Mouse (Mus musculus): ENCODE results near the gene Sema4b. TPM values are rescaled to one million over a fixed set of nuclear protein-coding genes. Genes with fewer than 3 reads are reported as not detected.

Sema4b gene
- total and polyA plus RNA-seq, 3 experiments: 10.5 to 11.4 (median 10.5) TPM

DNA sequence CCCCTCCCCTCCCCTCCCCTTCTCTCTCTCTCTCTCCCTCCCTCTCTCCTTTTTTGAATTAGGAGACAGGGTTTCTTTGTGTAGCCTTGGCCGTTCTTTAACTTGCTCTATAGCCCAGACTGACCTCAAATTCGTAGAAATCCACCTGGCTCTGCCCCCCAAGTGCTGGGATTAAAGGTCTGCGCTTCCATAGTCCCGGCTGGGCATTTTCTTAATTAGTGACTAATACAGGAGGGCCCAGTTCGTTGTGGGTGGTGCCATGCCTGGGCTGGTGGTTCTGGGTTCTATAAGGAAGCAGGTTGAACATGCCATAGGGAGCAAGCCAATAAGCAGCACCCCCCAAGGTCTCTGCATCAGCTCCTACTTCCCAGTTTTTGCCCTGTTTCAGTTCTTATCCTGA, 2.7 kb upstream of the Sema4b start:
- Histone ChIP-seq H3K4me3 (no peak overlapping the region), H3K9ac (ENCODE audit: low read depth, low read length) (no peak overlapping the region)

DNA sequence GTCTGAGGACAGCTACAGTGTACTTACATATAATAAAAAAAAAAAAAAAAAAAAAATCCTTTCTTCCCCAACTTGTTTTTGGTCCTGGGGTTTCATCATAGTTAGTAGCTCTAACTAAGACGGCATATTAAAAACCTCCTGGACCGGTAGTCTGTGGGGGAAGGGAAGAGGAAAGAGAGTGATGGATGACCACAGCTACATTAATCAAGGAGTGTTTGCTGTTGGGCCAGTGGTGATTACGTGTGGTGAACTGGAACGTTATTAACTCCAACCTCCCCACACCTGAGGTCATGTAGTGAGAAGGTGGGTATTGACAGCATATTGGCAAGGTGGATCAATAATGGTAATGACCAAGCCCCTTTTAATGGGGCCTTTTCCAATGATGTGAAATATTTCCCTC, 2.1 kb upstream of the Sema4b start:
- H3K27ac ChIP-seq: peak overlapping the region; percentile 83
- no peak overlapping the region for H3K4me3 ChIP-seq
- no peaks in the 10 kb centered on the region for H3K27me3 ChIP-seq (ENCODE audit: control insufficient read depth, insufficient read depth, low read length)
- no peak for DNase-seq
- WGBS: 65% methylated on average over 4 of the region's 4 CpGs
- H3K4me1 ChIP-seq (ENCODE audit: control insufficient read depth, insufficient read depth, low read length): peaks cover 4% of the 10 kb centered on the region
- H3K79me2 ChIP-seq (replicated peaks; ENCODE audit: control insufficient read depth, insufficient read depth, low read length): no peaks in the 10 kb centered on the region
- H3K36me3 ChIP-seq (ENCODE audit: control insufficient read depth, insufficient read depth, low read length): no peaks in the 10 kb centered on the region
- intact Hi-C loops (cut with DNase I): no loop called here
- H3K9ac ChIP-seq (ENCODE audit: low read depth, low read length): no peak overlapping the region
- no peak for TF ChIP-seq EP300 (IDR thresholded peaks at IDR 0.05; ENCODE audit: insufficient read depth, low read depth, low read length)
- TF ChIP-seq CTCF (IDR thresholded peaks at IDR 0.05): no peak
- TF ChIP-seq POLR2A (IDR thresholded peaks at IDR 0.05; ENCODE audit: insufficient read depth, low read depth, low read length): no peak

More for the DNA sequence above, 2.7 kb upstream of the Sema4b start:
- H3K4me1 ChIP-seq (ENCODE audit: control insufficient read depth, insufficient read depth, low read length): peaks cover 4% of the 10 kb centered on the region
- 75% methylated on average over 5 of the region's 5 CpGs for WGBS
- no peaks in the 10 kb centered on the region for H3K27me3 ChIP-seq (ENCODE audit: control insufficient read depth, insufficient read depth, low read length)
- H3K36me3 ChIP-seq (ENCODE audit: control insufficient read depth, insufficient read depth, low read length): no peaks in the 10 kb centered on the region
- intact Hi-C loops (cut with DNase I): no loop called here
- no peaks in the 10 kb centered on the region for H3K79me2 ChIP-seq (replicated peaks; ENCODE audit: control insufficient read depth, insufficient read depth, low read length)
- H3K27ac ChIP-seq: no peak overlapping the region
- TF ChIP-seq POLR2A (IDR thresholded peaks at IDR 0.05; ENCODE audit: insufficient read depth, low read depth, low read length) (no peak), CTCF (IDR thresholded peaks at IDR 0.05) (no peak), EP300 (IDR thresholded peaks at IDR 0.05; ENCODE audit: insufficient read depth, low read depth, low read length) (no peak)
- DNase-seq: no peak

DNA sequence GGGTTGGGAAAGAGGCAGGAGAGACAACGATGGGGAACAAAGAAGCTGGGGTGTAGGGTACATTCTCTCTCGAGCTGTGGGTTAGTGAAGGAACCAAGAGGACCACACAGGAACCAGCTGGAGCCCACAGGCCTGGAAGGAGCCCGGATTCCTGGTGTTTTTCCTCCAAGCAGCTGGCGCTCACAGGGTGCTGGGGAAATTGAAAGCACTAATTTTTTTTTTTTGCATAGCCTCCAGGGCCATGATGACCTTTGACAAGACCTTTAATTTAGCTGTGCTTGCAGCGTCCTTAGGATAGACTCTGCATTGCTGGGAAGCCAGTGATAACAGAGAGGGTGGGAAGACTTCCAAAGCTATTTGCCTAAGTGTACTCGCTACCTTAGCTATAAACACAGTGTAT, 1.7 kb upstream of the Sema4b start:
- intact Hi-C loops (cut with DNase I): no loop called here
- H3K27ac ChIP-seq: peak overlapping the region; percentile 83
- no peaks in the 10 kb centered on the region for H3K27me3 ChIP-seq (ENCODE audit: control insufficient read depth, insufficient read depth, low read length)
- H3K4me1 ChIP-seq (ENCODE audit: control insufficient read depth, insufficient read depth, low read length): peaks cover 4% of the 10 kb centered on the region
- TF ChIP-seq CTCF (IDR thresholded peaks at IDR 0.05): no peak
- no peak for TF ChIP-seq EP300 (IDR thresholded peaks at IDR 0.05; ENCODE audit: insufficient read depth, low read depth, low read length)
- no peak for TF ChIP-seq POLR2A (IDR thresholded peaks at IDR 0.05; ENCODE audit: insufficient read depth, low read depth, low read length)
- H3K9ac ChIP-seq (ENCODE audit: low read depth, low read length): no peak overlapping the region
- H3K79me2 ChIP-seq (replicated peaks; ENCODE audit: control insufficient read depth, insufficient read depth, low read length): no peaks in the 10 kb centered on the region
- no peak overlapping the region for H3K4me3 ChIP-seq
- WGBS: 54% methylated on average over 6 of the region's 6 CpGs
- H3K36me3 ChIP-seq (ENCODE audit: control insufficient read depth, insufficient read depth, low read length): no peaks in the 10 kb centered on the region
- DNase-seq: no peak

DNA sequence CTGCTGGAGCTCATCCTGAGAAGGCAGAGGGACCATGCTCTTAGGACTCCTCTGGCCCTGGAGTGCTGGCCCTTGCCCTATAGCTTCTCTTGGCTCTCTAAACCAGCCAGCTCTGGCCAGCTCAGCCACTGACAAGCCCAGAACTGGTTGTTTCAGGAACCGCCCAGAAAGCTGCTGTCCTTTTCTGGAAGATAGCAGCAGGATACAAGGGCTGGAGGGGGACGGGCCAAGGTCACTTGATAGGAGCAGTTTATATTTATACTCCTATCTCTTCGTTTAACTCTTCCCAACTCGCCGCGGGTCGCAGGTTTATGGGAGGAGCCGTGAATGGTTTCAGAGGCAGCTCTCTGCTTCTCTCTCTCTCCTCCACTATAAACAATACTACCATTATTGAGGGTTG, 620 bp upstream of the Sema4b start:
- H3K27ac ChIP-seq: peak overlapping the region; percentile 83
- 8% methylated on average over 8 of the region's 8 CpGs for WGBS
- no peaks in the 10 kb centered on the region for H3K79me2 ChIP-seq (replicated peaks; ENCODE audit: control insufficient read depth, insufficient read depth, low read length)
- DNase-seq: peak; percentile 73 to 85
- no peaks in the 10 kb centered on the region for H3K27me3 ChIP-seq (ENCODE audit: control insufficient read depth, insufficient read depth, low read length)
- no peaks in the 10 kb centered on the region for H3K36me3 ChIP-seq (ENCODE audit: control insufficient read depth, insufficient read depth, low read length)
- H3K4me3 ChIP-seq: peak overlapping the region; percentile 61
- H3K9ac ChIP-seq (ENCODE audit: low read depth, low read length): peak overlapping the region; percentile 71
- H3K4me1 ChIP-seq (ENCODE audit: control insufficient read depth, insufficient read depth, low read length): peaks cover 4% of the 10 kb centered on the region
- intact Hi-C loops (cut with DNase I): loop anchor here (1.0 kb wide), 1 partner anchor 27 kb away; no protein-coding TSS in a partner anchor
- TF ChIP-seq POLR2A (IDR thresholded peaks at IDR 0.05; ENCODE audit: insufficient read depth, low read depth, low read length) (peak; percentile 79), CTCF (IDR thresholded peaks at IDR 0.05) (no peak), EP300 (IDR thresholded peaks at IDR 0.05; ENCODE audit: insufficient read depth, low read depth, low read length) (peak; percentile 75)

DNA sequence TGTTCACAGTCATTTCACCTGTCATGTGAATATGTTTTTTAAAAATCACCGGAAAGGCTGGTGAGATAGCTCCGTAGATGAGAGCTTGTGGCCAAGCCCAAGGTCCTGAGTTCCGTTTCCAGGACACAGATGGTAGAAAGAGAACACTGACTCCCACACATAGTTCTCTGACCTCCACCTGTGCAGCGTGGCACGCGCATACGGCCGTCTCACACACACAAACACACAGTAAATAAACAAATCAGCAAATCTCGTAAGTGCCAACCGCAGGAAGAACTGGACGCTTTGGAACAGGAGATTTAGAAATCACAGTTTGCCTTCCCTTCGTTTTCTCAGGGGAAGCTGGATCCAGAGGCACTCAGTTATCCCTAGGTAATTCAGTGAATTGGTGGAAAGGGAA, 860 bp downstream of the Sema4b start:
- TF ChIP-seq EP300 (IDR thresholded peaks at IDR 0.05; ENCODE audit: insufficient read depth, low read depth, low read length) (no peak), POLR2A (IDR thresholded peaks at IDR 0.05; ENCODE audit: insufficient read depth, low read depth, low read length) (no peak), CTCF (IDR thresholded peaks at IDR 0.05) (no peak)

DNA sequence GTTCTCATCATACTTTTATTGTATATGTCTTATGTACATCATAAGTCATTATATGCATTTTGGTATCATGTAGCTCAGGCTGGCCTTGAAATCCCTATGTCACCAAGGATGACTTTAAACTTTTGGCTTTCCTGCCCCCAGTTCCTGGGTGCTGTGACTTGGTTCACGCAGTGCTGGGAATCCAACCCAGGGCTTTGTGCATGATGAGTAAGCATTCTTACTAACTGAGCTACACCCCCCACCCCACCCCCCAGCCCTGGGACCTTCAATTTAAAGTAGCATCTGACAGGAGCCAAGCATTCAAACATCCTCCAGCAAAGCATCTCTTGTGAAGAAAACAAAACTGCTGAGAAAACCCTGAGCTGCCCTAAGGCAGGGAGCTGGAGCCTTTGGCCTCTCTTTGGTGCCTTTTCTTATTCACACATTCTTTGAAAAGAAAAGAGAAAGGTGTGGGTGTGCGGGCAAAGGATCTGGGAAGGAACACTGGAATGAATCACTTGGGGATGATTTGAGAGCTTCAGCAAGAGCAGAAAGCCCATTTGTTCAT, 2.0 kb downstream of the Sema4b start:
- Histone ChIP-seq H3K27ac (no peak overlapping the region), H3K27me3 (ENCODE audit: control insufficient read depth, insufficient read depth, low read length) (no peaks in the 10 kb centered on the region), H3K4me3 (no peak overlapping the region), H3K36me3 (ENCODE audit: control insufficient read depth, insufficient read depth, low read length) (no peaks in the 10 kb centered on the region), H3K9ac (ENCODE audit: low read depth, low read length) (no peak overlapping the region), H3K4me1 (ENCODE audit: control insufficient read depth, insufficient read depth, low read length) (peaks cover 8% of the 10 kb centered on the region), H3K79me2 (replicated peaks; ENCODE audit: control insufficient read depth, insufficient read depth, low read length) (no peaks in the 10 kb centered on the region)
- intact Hi-C loops (cut with DNase I): no loop called here
- TF ChIP-seq EP300 (IDR thresholded peaks at IDR 0.05; ENCODE audit: insufficient read depth, low read depth, low read length) (no peak), CTCF (IDR thresholded peaks at IDR 0.05) (no peak), POLR2A (IDR thresholded peaks at IDR 0.05; ENCODE audit: insufficient read depth, low read depth, low read length) (no peak)
- WGBS: 89% methylated on average over 2 of the region's 2 CpGs
- DNase-seq: no peak

More for the DNA sequence above, 860 bp downstream of the Sema4b start:
- no peak for DNase-seq
- 65% methylated on average over 12 of the region's 12 CpGs for WGBS
- intact Hi-C loops (cut with DNase I): no loop called here
- H3K36me3 ChIP-seq (ENCODE audit: control insufficient read depth, insufficient read depth, low read length): no peaks in the 10 kb centered on the region
- H3K9ac ChIP-seq (ENCODE audit: low read depth, low read length): peak overlapping the region; percentile 71
- H3K79me2 ChIP-seq (replicated peaks; ENCODE audit: control insufficient read depth, insufficient read depth, low read length): no peaks in the 10 kb centered on the region
- H3K4me3 ChIP-seq: peak overlapping the region; percentile 61
- H3K4me1 ChIP-seq (ENCODE audit: control insufficient read depth, insufficient read depth, low read length): peaks cover 7% of the 10 kb centered on the region
- H3K27ac ChIP-seq: peak overlapping the region; percentile 83
- no peaks in the 10 kb centered on the region for H3K27me3 ChIP-seq (ENCODE audit: control insufficient read depth, insufficient read depth, low read length)
